Comparison of ENCODE assay signal across 8 mouse cellular contexts in the genomic region with DNA sequence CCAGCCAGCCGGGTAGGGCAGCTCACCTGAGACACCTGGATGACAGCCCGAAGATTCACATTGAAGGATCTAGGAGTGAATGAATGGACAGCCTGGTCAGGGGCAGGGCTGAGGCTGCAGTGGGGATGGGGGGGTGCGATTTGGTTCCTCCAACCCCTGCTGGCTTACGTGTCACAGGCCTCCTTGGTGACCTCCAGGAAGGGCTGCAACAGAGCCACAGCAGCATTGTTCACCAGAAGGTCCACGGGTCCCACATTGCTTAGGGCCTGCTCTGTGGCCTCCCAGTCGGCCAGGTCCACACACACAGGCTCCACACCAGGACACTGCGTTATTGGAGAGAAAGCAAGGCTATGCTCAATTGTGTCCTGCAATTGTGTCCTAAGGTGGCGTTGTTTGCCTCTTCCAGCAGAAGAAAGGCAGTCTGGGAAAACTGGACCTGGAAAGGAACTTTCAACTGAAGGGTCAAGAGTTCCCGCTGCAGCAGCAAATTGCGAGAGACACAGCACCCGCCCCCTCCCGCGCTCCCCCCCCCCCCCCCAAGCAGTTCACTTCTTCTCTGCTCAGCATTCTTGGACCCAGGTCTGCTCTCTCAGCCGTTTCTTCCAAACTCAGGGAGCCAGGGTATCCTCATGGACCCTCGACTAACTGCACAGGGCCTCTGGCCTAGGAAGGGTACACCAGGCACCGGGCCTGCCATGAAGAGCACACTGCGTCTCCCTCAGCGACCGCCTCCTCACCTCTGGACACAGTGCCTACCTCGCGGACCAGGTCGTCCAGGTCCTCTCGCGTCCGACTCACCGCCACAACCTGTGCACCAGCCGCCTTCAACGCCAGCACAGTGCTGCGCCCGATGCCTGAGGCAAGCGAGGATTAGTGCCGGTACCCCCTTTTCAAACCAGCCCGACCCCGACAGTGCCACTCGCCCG. TPM values are rescaled to one million over a fixed set of nuclear protein-coding genes. Genes with fewer than 3 reads are reported as not detected.
DNase-seq lines count a peak whose midpoint lies in the region; ATAC-seq and TF ChIP-seq lines count a peak whose summit lies in the region.

No protein-coding gene starts in this region.

- peak overlapping the region; percentile 56 for H3K9ac ChIP-seq in hindbrain, embryonic 15.5 days
- H3K9ac ChIP-seq in liver, postnatal 0 days (replicated peaks), result peak overlapping the region; percentile 70

- intact Hi-C loops in heart, postnatal 14 days (cut with DNase I), result no loop called here

- H3K27ac ChIP-seq in heart, embryonic 10.5 days, result peak overlapping the region; percentile 42; the same call in 1 of the 2 replicates
- no peak overlapping the region for H3K27ac ChIP-seq in hindbrain, embryonic 15.5 days (replicated peaks)
- H3K27ac ChIP-seq in liver, postnatal 0 days (ENCODE audit: low read depth), result peak overlapping the region; percentile 93

- H3K27me3 ChIP-seq in heart, embryonic 10.5 days (ENCODE audit: insufficient read depth, poor library complexity, severe bottlenecking), result peaks cover 86% of the 10 kb centered on the region
- H3K27me3 ChIP-seq in hindbrain, embryonic 15.5 days, result no peaks in the 10 kb centered on the region
- H3K27me3 ChIP-seq in liver, postnatal 0 days (ENCODE audit: insufficient read depth, low read length), result peaks cover 17% of the 10 kb centered on the region

- no peaks in the 10 kb centered on the region for H3K9me3 ChIP-seq in heart, embryonic 10.5 days
- no peaks in the 10 kb centered on the region for H3K9me3 ChIP-seq in hindbrain, embryonic 15.5 days
- H3K9me3 ChIP-seq in liver, postnatal 0 days (ENCODE audit: low read length), result no peaks in the 10 kb centered on the region

- peak overlapping the region; percentile 75 for H3K4me3 ChIP-seq in heart, embryonic 10.5 days
- peak overlapping the region; percentile 49 for H3K4me3 ChIP-seq in hindbrain, embryonic 15.5 days
- H3K4me3 ChIP-seq in liver, postnatal 0 days (ENCODE audit: low read depth, low read length), result peak overlapping the region; percentile 63

- ATAC-seq in activated CD4-positive, CD25-positive, alpha-beta regulatory T cell, adult 4 months, result peak; percentile 20
- ATAC-seq in hindbrain, embryonic 15.5 days (ENCODE audit: low FRiP score, low read depth), result peak; percentile 35
- peak; percentile 77 for ATAC-seq in liver, postnatal 0 days

- no peaks in the 10 kb centered on the region for H3K36me3 ChIP-seq in heart, embryonic 10.5 days
- H3K36me3 ChIP-seq in hindbrain, embryonic 15.5 days, result no peaks in the 10 kb centered on the region
- 0 out of 2 replicates have a peak, but pooled peaks cover 2% of the 10 kb centered on the region for H3K36me3 ChIP-seq in liver, postnatal 0 days (replicated peaks; ENCODE audit: insufficient read depth, low read length)

- no peak for DNase-seq in heart, embryonic 10.5 days (ENCODE audit: low spot score)
- no peak for DNase-seq in heart, postnatal 14 days
- DNase-seq in liver, postnatal 0 days, result no peak
- DNase-seq in ovary, postnatal 36 days (ENCODE audit: low spot score), result no peak
- no peak for DNase-seq in right cerebral cortex, adult 18-20 months
- no peak for DNase-seq in cerebellum, postnatal 25 days

- H3K4me1 ChIP-seq in heart, embryonic 10.5 days, result peaks cover 27% of the 10 kb centered on the region
- H3K4me1 ChIP-seq in hindbrain, embryonic 15.5 days (replicated peaks), result peaks cover 30% of the 10 kb centered on the region
- peaks cover 22% of the 10 kb centered on the region for H3K4me1 ChIP-seq in liver, postnatal 0 days (ENCODE audit: insufficient read depth)

- peak; percentile 5; the same call in 1 of the 2 replicates for TF ChIP-seq CTCF in liver, postnatal 0 days (IDR thresholded peaks at IDR 0.05; ENCODE audit: low read depth)

- no peak for TF ChIP-seq EP300 in liver, postnatal 0 days (IDR thresholded peaks at IDR 0.05; ENCODE audit: low read depth)

- peak overlapping the region; percentile 94 for H3K4me2 ChIP-seq in hindbrain, embryonic 15.5 days
- peak overlapping the region; percentile 86 for H3K4me2 ChIP-seq in liver, postnatal 0 days (ENCODE audit: low read depth, low read length)

- 18% methylated on average over 36 of the region's 36 CpGs for WGBS in heart, embryonic 10.5 days
- WGBS in hindbrain, embryonic 15.5 days, result 18% methylated on average over 33 of the region's 36 CpGs
- 22% methylated on average over 34 of the region's 36 CpGs for WGBS in liver, postnatal 0 days (ENCODE audit: insufficient replicate concordance)

RNA-seq across cellular contexts. Expression of gene Dcxr, which starts 0.6 kb away (rescaled TPM):
- 8.8 and 10.6 TPM in 2 replicates for polyA plus RNA-seq in heart, embryonic 10.5 days (2016; fragmentation: Nextera tagmentation; extraction: Ambion mirVana)
- 1 to 10 TPM; 3.1 to 5.8 TPM for total RNA-seq in heart, postnatal 14 days (2021)
- polyA plus RNA-seq in activated CD4-positive, CD25-positive, alpha-beta regulatory T cell, adult 4 months (2017; shearing (Covaris generic)), result 10 to 100 TPM; 17.0 to 20.9 TPM
- polyA plus RNA-seq in hindbrain, embryonic 15.5 days (2015; fragmentation: Nextera tagmentation; extraction: Ambion mirVana), result 8.8 and 10.4 TPM in 2 replicates
- 118 and 141 TPM in 2 replicates for polyA plus RNA-seq in liver, postnatal 0 days (2015; fragmentation: Nextera tagmentation; extraction: Ambion mirVana)

RNA-seq across cellular contexts. Expression of gene Rac3, which starts 5.2 kb away (rescaled TPM):
- polyA plus RNA-seq in heart, embryonic 10.5 days (2016; fragmentation: Nextera tagmentation; extraction: Ambion mirVana), result 6.9 and 13.8 TPM in 2 replicates
- 1 to 10 TPM; 1.3 to 1.6 TPM for total RNA-seq in heart, postnatal 14 days (2021)
- polyA plus RNA-seq in activated CD4-positive, CD25-positive, alpha-beta regulatory T cell, adult 4 months (2017; shearing (Covaris generic)), result not detected
- polyA plus RNA-seq in hindbrain, embryonic 15.5 days (2015; fragmentation: Nextera tagmentation; extraction: Ambion mirVana), result 540 and 587 TPM in 2 replicates
- polyA plus RNA-seq in liver, postnatal 0 days (2015; fragmentation: Nextera tagmentation; extraction: Ambion mirVana), result 0.36 and 0.38 TPM in 2 replicates

RNA-seq across cellular contexts. Expression of gene Cbr2, which starts 5.4 kb away (rescaled TPM):
- polyA plus RNA-seq in heart, embryonic 10.5 days (2016; fragmentation: Nextera tagmentation; extraction: Ambion mirVana), result 1.1 and 1.3 TPM in 2 replicates
- total RNA-seq in heart, postnatal 14 days (2021), result 10 to 100 TPM; 18.6 to 53.1 TPM
- not detected for polyA plus RNA-seq in activated CD4-positive, CD25-positive, alpha-beta regulatory T cell, adult 4 months (2017; shearing (Covaris generic))
- 0.97 and 2.1 TPM in 2 replicates for polyA plus RNA-seq in hindbrain, embryonic 15.5 days (2015; fragmentation: Nextera tagmentation; extraction: Ambion mirVana)
- polyA plus RNA-seq in liver, postnatal 0 days (2015; fragmentation: Nextera tagmentation; extraction: Ambion mirVana), result 0.26 and 0.94 TPM in 2 replicates

RNA-seq across cellular contexts. Expression of gene Lrrc45, which starts 12.8 kb away (rescaled TPM):
- 31.7 and 43.6 TPM in 2 replicates for polyA plus RNA-seq in heart, embryonic 10.5 days (2016; fragmentation: Nextera tagmentation; extraction: Ambion mirVana)
- total RNA-seq in heart, postnatal 14 days (2021), result 10 to 100 TPM in 1 of 2 experiments, 1 to 10 TPM in 1; 9.2 to 10.9 TPM
- 10 to 100 TPM; 19.7 to 24.1 TPM for polyA plus RNA-seq in activated CD4-positive, CD25-positive, alpha-beta regulatory T cell, adult 4 months (2017; shearing (Covaris generic))
- 74.9 and 81.2 TPM in 2 replicates for polyA plus RNA-seq in hindbrain, embryonic 15.5 days (2015; fragmentation: Nextera tagmentation; extraction: Ambion mirVana)
- polyA plus RNA-seq in liver, postnatal 0 days (2015; fragmentation: Nextera tagmentation; extraction: Ambion mirVana), result 5.1 and 5.4 TPM in 2 replicates

RNA-seq across cellular contexts. Expression of gene Cenpx, which starts 13.0 kb away (rescaled TPM):
- polyA plus RNA-seq in heart, embryonic 10.5 days (2016; fragmentation: Nextera tagmentation; extraction: Ambion mirVana), result 124 and 136 TPM in 2 replicates
- total RNA-seq in heart, postnatal 14 days (2021), result 10 to 100 TPM; 35.4 to 36.4 TPM
- polyA plus RNA-seq in activated CD4-positive, CD25-positive, alpha-beta regulatory T cell, adult 4 months (2017; shearing (Covaris generic)), result 100 to 1,000 TPM; 163 to 165 TPM
- 107 and 109 TPM in 2 replicates for polyA plus RNA-seq in hindbrain, embryonic 15.5 days (2015; fragmentation: Nextera tagmentation; extraction: Ambion mirVana)
- 81.0 and 88.0 TPM in 2 replicates for polyA plus RNA-seq in liver, postnatal 0 days (2015; fragmentation: Nextera tagmentation; extraction: Ambion mirVana)

Comparison
In these comparisons a context has a peak if more than half of its experiments do, and no peak if none do; other contexts are left out.
1. ATAC-seq: peak in every context shown above with its lines; median percentile 77 in liver, postnatal 0 days; 35 in hindbrain, embryonic 15.5 days; 20 in activated CD4-positive, CD25-positive, alpha-beta regulatory T cell, adult 4 months.
2. RNA of gene Rac3, which starts 5.2 kb away (polyA plus RNA-seq): 540 to 587 TPM in hindbrain, embryonic 15.5 days; 6.9 to 13.8 TPM in heart, embryonic 10.5 days, 0.36 to 0.38 TPM in liver, postnatal 0 days and not detected in activated CD4-positive, CD25-positive, alpha-beta regulatory T cell, adult 4 months; every median in the first group is over 10 times any median in the second.
3. Peak in every context shown above with its lines, with median percentiles within 50 percentile points of each other: H3K4me3 ChIP-seq.